Mouse (Mus musculus) intestine, embryonic 14.5 days (tissue): ENCODE results near the gene Bpifb9a. TPM values are rescaled to one million over a fixed set of nuclear protein-coding genes. Genes with fewer than 3 reads are reported as not detected.
"Not testable (repeated sequence)": the region's sequence is repeated elsewhere in the genome, so short reads cannot be mapped to it uniquely, and the experiment has no call there.

ENCODE experiments used
- ATAC-seq: fragments of 200-750 bp; cut with Nextera tagmentation; replicated peaks from 2 replicates; pipeline ENCODE4 v1.8.0; 2017; ENCODE audit warnings: low read depth, moderate number of reproducible peaks, moderate TSS enrichment, moderate library complexity; ENCODE audit not compliant: low FRiP score, low TSS enrichment
- DNase-seq: peaks from one replicate; pipeline ENCODE4 v3.0.0-alpha.2; 2018; ENCODE audit warnings: low spot score
- H3K27ac ChIP-seq: fragments of 300-500 bp; sonication (generic); 2 replicates; pipeline ENCODE4 v1.5.1; 2014; ENCODE audit warnings: low read depth, mild to moderate bottlenecking, control low read depth
- H3K27me3 ChIP-seq: fragments of 300-500 bp; sonication (generic); replicated peaks from 2 replicates; pipeline ENCODE4 v1.6.1; 2014; ENCODE audit warnings: low read length, control low read depth; ENCODE audit not compliant: control insufficient read depth, insufficient read depth
- H3K36me3 ChIP-seq: fragments of 300-500 bp; sonication (generic); 2 replicates; pipeline ENCODE4 v1.6.1; 2014; ENCODE audit warnings: low read length, control low read depth; ENCODE audit not compliant: control insufficient read depth, insufficient read depth
- H3K4me1 ChIP-seq: fragments of 300-500 bp; sonication (generic); replicated peaks from 2 replicates; pipeline ENCODE4 v1.6.1; 2014; ENCODE audit warnings: low read length, control low read depth, mixed read lengths; ENCODE audit not compliant: control insufficient read depth, insufficient read depth
- H3K4me2 ChIP-seq: fragments of 300-500 bp; sonication (generic); 2 replicates; pipeline ENCODE4 v1.6.1; 2014; ENCODE audit warnings: low read length
- H3K4me3 ChIP-seq: fragments of 300-500 bp; sonication (generic); 2 replicates; pipeline ENCODE4 v1.5.1; 2014; ENCODE audit warnings: low read depth, low read length, control low read depth, mixed read lengths
- H3K9ac ChIP-seq: fragments of 300-500 bp; sonication (generic); 2 replicates; pipeline ENCODE4 v1.6.1; 2014; ENCODE audit warnings: mild to moderate bottlenecking, low read length
- H3K9me3 ChIP-seq: fragments of 300-500 bp; sonication (generic); 2 replicates; pipeline ENCODE4 v1.6.1; 2016; ENCODE audit warnings: low read length, control low read depth; ENCODE audit not compliant: control insufficient read depth
- WGBS: fragments of 180-500 bp; shearing (Covaris S2); extraction: QIAGEN DNeasy Blood & Tissue Kit; methylation state at CpG from one replicate; pipeline ENCODE4 v1.1.7; 2014; 5-methylcytosine and 5-hydroxymethylcytosine counted together
- polyA plus RNA-seq: library from polyadenylated mRNA; unstranded; fragments of >200 nt; fragmentation: Nextera tagmentation; extraction: Ambion mirVana; gene quantifications from 2 replicates; pipeline ENCODE4 v1.2.1, GENCODE M21; 2014

The Bpifb9a gene
- polyA plus RNA-seq, 1 experiment from 2014 or later, result not detected

GRCm38 (mm10) chr2:154227830-154228229, 29.8 kb upstream of the Bpifb9a start:
- DNase-seq, result no peak
- WGBS, result 85% methylated on average over 5 of the region's 5 CpGs
- H3K27ac ChIP-seq, result no peak overlapping the region
- peaks cover 7% of the 10 kb centered on the region; the same call in 1 of the 2 replicates for H3K4me1 ChIP-seq
- H3K9ac ChIP-seq, result no peak overlapping the region
- no peaks in the 10 kb centered on the region for H3K27me3 ChIP-seq
- H3K9me3 ChIP-seq, result no peaks in the 10 kb centered on the region
- no peak overlapping the region for H3K4me2 ChIP-seq
- H3K4me3 ChIP-seq, result no peak overlapping the region
- no peaks in the 10 kb centered on the region for H3K36me3 ChIP-seq
- ATAC-seq, result no peak

GRCm38 (mm10) chr2:154233426-154233825, 24.2 kb upstream of the Bpifb9a start:
- Histone ChIP-seq H3K4me1 (no peaks in the 10 kb centered on the region), H3K27ac (no peak overlapping the region), H3K9ac (no peak overlapping the region), H3K4me3 (no peak overlapping the region), H3K36me3 (no peaks in the 10 kb centered on the region), H3K4me2 (no peak overlapping the region), H3K27me3 (no peaks in the 10 kb centered on the region), H3K9me3 (no peaks in the 10 kb centered on the region)
- no peak for ATAC-seq
- DNase-seq, result no peak
- WGBS, result 94% methylated on average over 6 of the region's 6 CpGs

- Histone ChIP-seq H3K36me3 (no peaks in the 10 kb centered on the region), H3K27ac (no peak overlapping the region), H3K9me3 (no peaks in the 10 kb centered on the region), H3K9ac (no peak overlapping the region), H3K4me1 (no peaks in the 10 kb centered on the region), H3K4me3 (no peak overlapping the region), H3K4me2 (no peak overlapping the region), H3K27me3 (no peaks in the 10 kb centered on the region)
- ATAC-seq (no peak), DNase-seq (no peak)
- WGBS, result 81% methylated on average over 6 of the region's 6 CpGs
Measured at GRCm38 (mm10) chr2:154240771-154241170, 16.9 kb upstream of the Bpifb9a start.

- H3K9ac ChIP-seq, H3K4me3 ChIP-seq, H3K4me2 ChIP-seq, H3K4me1 ChIP-seq, ATAC-seq, H3K9me3 ChIP-seq, DNase-seq, H3K36me3 ChIP-seq, H3K27ac ChIP-seq, H3K27me3 ChIP-seq: not testable (repeated sequence)
- WGBS, result 95% methylated on average over 11 of the region's 12 CpGs
Measured at GRCm38 (mm10) chr2:154242726-154243125, 14.9 kb upstream of the Bpifb9a start.

DNA sequence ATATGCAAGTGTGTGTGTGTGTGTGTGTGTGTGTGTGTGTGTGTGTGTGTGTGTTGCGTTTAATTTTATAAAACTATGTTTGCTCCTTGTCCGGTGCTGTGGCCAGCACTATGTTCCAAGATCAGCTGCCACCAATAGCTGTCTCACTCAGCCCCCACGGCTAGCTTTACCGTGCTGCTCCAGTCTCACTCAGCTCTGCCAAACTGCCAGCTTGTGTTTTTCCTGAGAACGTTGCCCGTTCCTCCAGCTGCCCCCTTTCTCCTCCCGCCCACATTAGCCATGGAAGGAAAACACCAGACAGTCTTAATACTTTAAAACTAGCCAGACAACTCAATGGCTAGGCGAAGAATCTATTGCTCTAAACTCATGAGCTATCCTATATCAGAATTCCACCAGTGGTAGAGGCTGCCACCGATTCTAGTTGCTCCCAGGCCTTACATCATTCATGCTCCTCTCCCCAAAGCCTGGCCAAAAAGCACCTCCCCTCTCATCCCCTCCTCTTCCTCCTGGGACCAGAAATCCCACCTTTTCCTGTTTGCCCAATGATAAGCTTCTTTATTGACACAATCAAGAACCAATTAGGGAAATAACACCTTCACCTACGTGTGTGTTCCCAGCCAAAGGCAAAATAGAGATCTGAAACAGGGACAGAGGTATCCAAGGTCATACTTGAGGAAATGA, 14.2 kb upstream of the Bpifb9a start:
- Histone ChIP-seq H3K9ac (no peak overlapping the region), H3K27me3 (no peaks in the 10 kb centered on the region), H3K4me3 (no peak overlapping the region), H3K27ac (no peak overlapping the region), H3K4me2 (no peak overlapping the region), H3K36me3 (no peaks in the 10 kb centered on the region), H3K9me3 (no peaks in the 10 kb centered on the region), H3K4me1 (no peaks in the 10 kb centered on the region)
- WGBS, result 88% methylated on average over 10 of the region's 10 CpGs
- ATAC-seq (no peak), DNase-seq (no peak)

DNA sequence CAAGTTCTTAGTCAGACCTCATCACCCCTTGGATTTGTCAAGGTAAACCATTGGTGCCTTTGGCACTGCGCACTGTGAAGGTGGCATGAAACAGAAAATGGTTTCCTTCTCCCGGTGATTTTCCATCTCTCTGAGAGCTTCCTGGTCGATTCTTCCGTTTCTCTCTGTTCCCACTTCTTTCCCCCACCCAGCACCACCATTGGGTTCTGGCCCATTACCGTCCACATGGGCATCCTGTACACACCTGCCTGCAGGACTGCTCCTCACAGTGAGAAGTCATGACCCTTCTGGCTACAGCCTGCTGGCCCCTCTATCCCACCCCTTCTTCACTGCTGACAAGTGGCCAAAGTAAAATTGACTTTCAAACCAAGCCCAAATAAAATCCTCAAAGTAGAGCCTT, 12.3 kb upstream of the Bpifb9a start:
- DNase-seq (no peak), ATAC-seq (no peak)
- H3K4me3 ChIP-seq, result no peak overlapping the region
- no peaks in the 10 kb centered on the region for H3K27me3 ChIP-seq
- H3K9me3 ChIP-seq, result no peaks in the 10 kb centered on the region
- no peaks in the 10 kb centered on the region for H3K36me3 ChIP-seq
- 85% methylated on average over 5 of the region's 5 CpGs for WGBS
- H3K4me1 ChIP-seq, result no peaks in the 10 kb centered on the region
- no peak overlapping the region for H3K27ac ChIP-seq
- H3K9ac ChIP-seq, result no peak overlapping the region
- no peak overlapping the region for H3K4me2 ChIP-seq

- not testable (repeated sequence) for H3K27ac ChIP-seq, H3K4me3 ChIP-seq, H3K4me1 ChIP-seq, H3K4me2 ChIP-seq, ATAC-seq, H3K9ac ChIP-seq, DNase-seq, H3K27me3 ChIP-seq, H3K36me3 ChIP-seq, H3K9me3 ChIP-seq
- 74% methylated on average over 2 of the region's 4 CpGs for WGBS
Measured at GRCm38 (mm10) chr2:154255254-154255653, 2.4 kb upstream of the Bpifb9a start.

DNA sequence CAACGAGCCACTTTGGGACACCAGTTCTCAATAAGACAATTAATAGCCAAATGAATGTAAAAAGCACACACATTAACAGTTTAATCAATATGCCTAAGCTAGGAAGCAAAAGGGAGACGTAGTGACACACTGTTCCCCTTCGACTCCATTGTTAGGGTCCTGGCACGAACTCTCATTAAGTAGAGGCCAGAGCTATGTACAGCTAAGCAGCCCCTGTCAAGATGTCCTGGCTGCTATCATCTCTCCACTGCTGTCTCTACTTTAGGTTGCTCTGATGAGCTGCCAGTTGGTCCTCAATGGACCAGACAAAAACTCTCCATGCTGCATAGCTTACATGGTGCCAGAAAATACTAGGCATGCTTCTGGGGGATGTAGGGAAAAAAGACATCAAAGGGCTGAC, 1.9 kb upstream of the Bpifb9a start:
- Histone ChIP-seq H3K4me3 (no peak overlapping the region), H3K4me1 (no peaks in the 10 kb centered on the region), H3K9ac (no peak overlapping the region), H3K27ac (no peak overlapping the region), H3K36me3 (no peaks in the 10 kb centered on the region), H3K4me2 (no peak overlapping the region), H3K9me3 (no peaks in the 10 kb centered on the region), H3K27me3 (no peaks in the 10 kb centered on the region)
- ATAC-seq (no peak), DNase-seq (no peak)
- WGBS, result 76% methylated on average over 4 of the region's 4 CpGs

- not testable (repeated sequence) for H3K4me1 ChIP-seq, H3K9me3 ChIP-seq, H3K9ac ChIP-seq, H3K27ac ChIP-seq, H3K36me3 ChIP-seq, ATAC-seq, H3K27me3 ChIP-seq, H3K4me3 ChIP-seq, H3K4me2 ChIP-seq, DNase-seq
- 90% methylated on average over 2 of the region's 3 CpGs for WGBS
Measured at GRCm38 (mm10) chr2:154264397-154264796, 6.7 kb downstream of the Bpifb9a start.
